Mouse (Mus musculus) fat pad, adult 2 months (tissue): ENCODE data around the gene Cdk5rap1.
A peak's percentile ranks its signal among the peaks of the same experiment; 100 is the strongest.
"Not testable (repeated sequence)": the region's sequence is repeated elsewhere in the genome, so short reads cannot be mapped to it uniquely, and the experiment has no call there.

Source experiments
- DNase-seq: peaks from one replicate; pipeline ENCODE4 v3.0.0-alpha.2; 2011; ENCODE audit warnings: low read depth, low spot score; ENCODE audit errors: extremely low read depth

Cdk5rap1 gene

GRCm38 (mm10) chr2:154374807-154375601 lies 2.2 kb upstream of the Cdk5rap1 start:
- DNase-seq = no peak

GRCm38 (mm10) chr2:154373961-154374632 lies 1.3 kb upstream of the Cdk5rap1 start:
- DNase-seq = no peak

GRCm38 (mm10) chr2:154372151-154372829 lies 520 bp downstream of the Cdk5rap1 start:
- no peak for DNase-seq

GRCm38 (mm10) chr2:154367510-154367909 lies 5.3 kb downstream of the Cdk5rap1 start:
- no peak for DNase-seq

- not testable (repeated sequence) for DNase-seq
These were observed 18.8 kb downstream of the Cdk5rap1 start for GRCm38 (mm10) chr2:154354000-154354425.

- no peak for DNase-seq
These were observed 24.7 kb downstream of the Cdk5rap1 start for GRCm38 (mm10) chr2:154348152-154348551.

- no peak for DNase-seq
These were observed 33.5 kb downstream of the Cdk5rap1 start for GRCm38 (mm10) chr2:154339356-154339755.

GRCm38 (mm10) chr2:154338161-154338560 lies 34.6 kb downstream of the Cdk5rap1 start:
- DNase-seq = no peak

GRCm38 (mm10) chr2:154335572-154335971 lies 37.2 kb downstream of the Cdk5rap1 start:
- DNase-seq = no peak

- no peak for DNase-seq
These were observed 46.0 kb downstream of the Cdk5rap1 start for GRCm38 (mm10) chr2:154326852-154327251.

GRCm38 (mm10) chr2:154313771-154314170 lies 59.0 kb downstream of the Cdk5rap1 start:
- not testable (repeated sequence) for DNase-seq

- DNase-seq = not testable (repeated sequence)
These were observed 65.9 kb downstream of the Cdk5rap1 start, which contains the start of gene Bpifb9b for GRCm38 (mm10) chr2:154306927-154307326. Bpifb9b (plus strand) TSS chr2:154307227.

GRCm38 (mm10) chr2:154304604-154305003 lies 68.2 kb downstream of the Cdk5rap1 start:
- DNase-seq = not testable (repeated sequence)

- DNase-seq = peak; percentile 65
These were observed 71.0 kb downstream of the Cdk5rap1 start for GRCm38 (mm10) chr2:154301763-154302162.

GRCm38 (mm10) chr2:154300496-154300895 lies 72.3 kb downstream of the Cdk5rap1 start:
- DNase-seq = peak; percentile 10

- not testable (repeated sequence) for DNase-seq
These were observed 78.1 kb downstream of the Cdk5rap1 start for GRCm38 (mm10) chr2:154294746-154295145.

- DNase-seq = no peak
These were observed 80.0 kb downstream of the Cdk5rap1 start for GRCm38 (mm10) chr2:154292833-154293232.

GRCm38 (mm10) chr2:154291866-154292265 lies 80.9 kb downstream of the Cdk5rap1 start:
- DNase-seq = not testable (repeated sequence)
